Mouse (Mus musculus) natural killer cell, adult 2 months (primary cell): ENCODE results near the gene Utrn.

Experiments
- DNase-seq, 2 experiments: peaks; one replicate each; pipeline ENCODE4 v3.0.0; 2022; ENCODE audit warnings: low spot score in 2 of 2

Gene Utrn

DNA sequence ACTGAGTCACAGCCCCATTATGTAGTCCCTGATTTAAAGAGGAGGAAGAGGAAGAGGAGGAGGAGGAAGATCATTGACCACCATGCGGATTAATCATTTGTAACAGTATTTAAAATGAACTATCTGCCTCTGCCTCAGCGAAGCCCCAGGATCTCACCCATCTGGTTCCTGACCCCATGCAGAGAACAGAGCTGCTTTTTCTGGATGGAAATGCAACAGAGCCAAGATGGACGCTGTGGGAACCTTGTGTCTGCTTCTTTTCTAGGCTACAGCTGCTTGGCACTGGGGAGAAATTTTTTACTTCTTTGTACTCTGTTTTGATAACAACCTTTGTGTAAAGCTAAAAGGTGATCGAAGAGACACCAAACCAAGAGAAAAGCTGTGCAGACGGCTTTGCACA, 137.7 kb downstream of the Utrn start:
- DNase-seq: no peak

DNA sequence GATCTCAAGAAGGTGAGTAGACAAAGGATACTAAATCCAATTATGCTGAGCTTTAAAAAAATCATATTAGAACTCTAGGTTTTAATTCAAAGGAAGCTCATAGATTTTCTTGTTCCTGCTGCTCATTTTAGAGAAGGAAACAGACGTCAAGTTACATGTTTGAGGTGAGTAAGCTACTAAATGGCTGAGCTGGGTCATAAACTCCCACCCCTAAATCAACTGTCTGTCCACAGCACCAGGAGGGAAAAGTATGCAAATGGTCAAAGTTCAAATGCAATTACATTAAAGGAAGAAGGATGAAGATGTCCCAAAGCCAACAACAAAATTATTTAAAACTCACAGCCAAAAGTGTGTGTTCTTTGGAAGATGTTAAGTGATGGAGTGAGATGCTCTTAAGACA, 139.5 kb downstream of the Utrn start:
- DNase-seq: no peak

DNA sequence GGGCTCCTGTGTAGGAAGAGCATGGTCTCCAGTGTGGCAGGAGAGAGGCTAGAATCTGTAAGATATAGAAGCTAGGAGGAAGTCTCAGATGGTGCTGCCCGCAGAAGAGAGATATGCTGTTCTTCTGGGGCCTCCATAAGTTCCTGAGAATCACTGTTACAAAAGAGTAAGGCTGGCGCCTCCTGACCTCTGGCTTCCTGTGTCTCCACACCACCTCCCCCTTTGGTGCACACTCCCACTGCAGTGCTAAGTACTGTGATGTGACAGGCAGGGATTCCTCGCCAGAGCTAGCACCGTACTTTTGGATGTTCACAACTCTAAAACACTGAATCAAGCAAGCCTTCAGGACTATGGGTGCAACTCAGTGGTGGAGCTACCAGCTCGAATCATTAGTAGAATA, 140.1 kb downstream of the Utrn start:
- no peak for DNase-seq

DNA sequence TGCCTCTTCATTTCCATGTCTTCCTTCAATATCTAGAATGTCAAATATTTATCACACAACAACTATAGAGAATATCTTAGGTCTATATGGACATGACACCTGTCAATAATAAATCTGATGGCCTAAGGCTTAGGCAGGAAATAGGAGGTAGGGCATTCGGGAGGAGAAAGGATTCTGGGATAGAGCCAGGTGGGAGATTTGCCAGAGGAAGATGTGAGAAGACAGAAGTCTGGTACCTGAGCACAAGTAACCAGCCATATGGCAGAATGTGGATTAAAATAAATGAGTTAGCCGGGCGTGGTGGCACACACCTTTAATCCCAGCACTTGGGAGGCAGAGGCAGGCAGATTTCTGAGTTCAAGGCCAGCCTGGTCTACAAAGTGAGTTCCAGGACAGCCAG, 141.3 kb downstream of the Utrn start:
- no peak for DNase-seq

DNA sequence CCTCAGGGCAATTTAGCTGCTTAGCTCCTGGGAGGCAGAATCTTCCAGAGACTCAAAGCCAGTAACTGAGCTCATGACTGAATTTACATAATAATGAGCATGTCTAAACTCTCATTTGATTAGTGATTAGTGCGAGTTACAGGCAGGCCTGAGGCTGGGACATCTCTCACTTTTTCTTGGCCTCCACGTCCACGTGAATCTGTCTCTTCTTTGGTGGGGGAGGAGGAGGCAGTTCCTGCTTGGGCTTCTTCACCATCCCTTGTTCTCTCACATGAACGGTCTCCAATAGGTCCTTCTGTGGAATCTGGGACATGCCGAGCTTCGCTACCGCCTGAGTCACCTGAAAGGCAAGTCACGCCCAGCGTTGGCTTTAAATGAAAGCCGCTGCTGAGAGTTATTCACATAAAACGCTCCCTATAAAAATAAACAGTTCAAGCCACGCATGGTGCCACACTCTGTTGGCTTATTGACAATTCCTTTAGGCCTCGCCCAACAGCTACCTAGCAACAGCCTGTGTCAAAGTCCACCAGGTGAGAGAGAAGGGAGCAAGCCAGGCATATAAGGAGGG, 143.0 kb downstream of the Utrn start:
- DNase-seq: no peak

DNA sequence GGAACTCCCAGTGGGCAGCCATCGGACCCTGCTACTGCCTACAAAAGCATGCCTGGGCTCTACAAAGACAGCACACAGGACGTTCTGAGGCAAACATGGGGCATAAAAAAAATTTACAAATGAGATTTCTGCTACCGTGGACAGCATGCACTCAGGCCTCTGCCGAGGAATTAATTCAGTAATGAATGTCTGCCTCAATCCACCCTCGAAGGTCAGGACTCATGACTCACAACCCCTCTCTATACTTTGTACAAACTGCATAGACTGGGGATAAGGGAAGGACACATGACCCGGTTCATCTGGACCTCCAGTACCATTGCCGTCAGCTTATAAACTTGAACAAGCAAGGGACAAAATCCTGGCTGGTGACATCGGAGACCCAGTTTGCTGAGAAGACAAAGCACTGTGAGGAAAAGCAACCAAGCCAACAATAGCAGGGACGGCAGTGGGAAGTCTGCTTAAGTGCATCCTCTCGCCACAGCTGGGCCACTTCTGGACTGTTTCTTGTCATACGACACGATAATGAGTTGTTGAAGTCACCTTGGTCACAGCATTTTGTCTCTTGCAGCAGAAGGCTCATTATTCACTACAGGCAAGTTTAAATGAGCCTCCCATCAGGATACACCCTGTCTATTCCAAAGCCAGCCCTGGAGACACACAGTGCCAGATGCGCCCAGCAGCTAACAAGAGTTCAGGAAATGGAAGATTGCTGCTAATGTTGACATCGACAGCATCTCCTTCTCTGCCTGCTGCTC, 144.7 kb downstream of the Utrn start:
- no peak for DNase-seq

DNA sequence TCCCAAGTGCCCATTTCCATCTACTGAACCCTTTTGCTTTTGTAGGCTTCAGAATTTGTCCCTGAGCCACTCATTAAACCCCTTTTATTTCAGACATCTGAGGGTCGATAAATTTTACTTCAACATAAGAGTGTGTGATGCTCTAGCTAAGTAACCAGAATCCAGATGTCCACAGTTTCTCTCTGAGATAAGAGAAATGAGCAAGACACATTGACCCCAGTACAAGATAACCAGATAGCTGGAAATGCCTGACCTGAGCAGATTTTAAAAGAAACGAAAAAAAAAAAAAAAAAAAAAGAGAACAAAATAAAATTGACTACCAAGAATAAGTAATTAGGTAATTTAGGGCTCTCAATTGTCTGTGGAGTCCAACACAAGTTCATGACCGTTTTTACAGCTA, 145.9 kb downstream of the Utrn start:
- no peak for DNase-seq

DNA sequence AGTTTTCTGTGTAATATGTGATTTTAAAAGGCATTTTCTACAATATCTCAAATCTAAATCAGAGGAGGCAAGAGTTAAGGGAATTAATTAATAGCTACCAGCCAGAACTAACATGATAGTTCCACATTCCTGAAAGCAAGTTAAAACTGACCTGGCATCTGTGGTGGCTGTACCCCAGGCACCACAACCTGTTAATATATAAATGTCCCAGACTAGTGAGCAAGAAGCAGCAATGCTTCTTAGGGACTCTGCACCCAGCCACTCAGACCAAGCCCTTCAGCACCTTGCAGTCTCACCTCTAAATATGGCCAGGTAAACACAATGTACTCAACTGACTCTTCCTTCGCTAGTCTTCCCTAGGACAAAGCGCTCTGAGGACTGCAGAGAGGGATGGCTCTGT, 147.1 kb downstream of the Utrn start:
- no peak for DNase-seq

DNA sequence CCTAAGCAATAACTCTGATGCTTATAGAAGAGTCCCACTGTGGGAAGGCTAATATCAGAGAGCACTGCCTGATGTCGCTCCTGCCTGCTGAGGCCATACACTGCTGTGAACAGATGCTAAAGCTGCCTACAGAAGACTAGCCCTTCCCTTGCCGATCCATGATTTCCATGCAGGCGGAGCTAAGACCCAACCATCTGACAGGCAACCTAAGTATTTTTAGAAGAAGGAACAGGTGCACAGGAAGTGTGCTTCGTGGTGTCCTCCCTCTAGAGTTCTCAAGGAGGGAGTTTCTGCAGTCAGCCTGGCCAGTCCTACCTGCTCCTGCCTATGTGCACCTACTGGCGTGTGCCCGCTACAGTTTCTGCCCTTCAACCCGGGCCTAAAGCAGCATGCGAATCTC, 150.8 kb downstream of the Utrn start:
- DNase-seq: no peak

DNA sequence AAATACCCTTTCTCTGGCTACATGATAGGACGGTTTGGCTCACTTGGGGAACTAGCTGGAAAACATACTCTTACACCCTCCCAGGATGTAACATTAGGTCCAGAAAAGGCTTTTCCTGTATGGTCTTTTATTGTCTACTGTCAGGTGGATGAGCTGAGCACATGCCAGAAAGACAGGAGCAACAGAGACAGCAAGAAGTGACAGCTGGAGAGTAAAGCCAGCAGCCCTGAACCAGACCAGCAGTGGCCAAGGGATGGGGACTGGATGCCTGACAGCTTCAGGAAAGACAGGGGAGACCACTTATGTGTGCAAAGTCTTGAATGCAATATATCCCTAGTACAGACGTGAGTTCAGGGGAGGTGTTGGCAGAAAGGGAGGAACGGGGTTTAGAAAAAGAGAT, 151.8 kb downstream of the Utrn start:
- DNase-seq: no peak

DNA sequence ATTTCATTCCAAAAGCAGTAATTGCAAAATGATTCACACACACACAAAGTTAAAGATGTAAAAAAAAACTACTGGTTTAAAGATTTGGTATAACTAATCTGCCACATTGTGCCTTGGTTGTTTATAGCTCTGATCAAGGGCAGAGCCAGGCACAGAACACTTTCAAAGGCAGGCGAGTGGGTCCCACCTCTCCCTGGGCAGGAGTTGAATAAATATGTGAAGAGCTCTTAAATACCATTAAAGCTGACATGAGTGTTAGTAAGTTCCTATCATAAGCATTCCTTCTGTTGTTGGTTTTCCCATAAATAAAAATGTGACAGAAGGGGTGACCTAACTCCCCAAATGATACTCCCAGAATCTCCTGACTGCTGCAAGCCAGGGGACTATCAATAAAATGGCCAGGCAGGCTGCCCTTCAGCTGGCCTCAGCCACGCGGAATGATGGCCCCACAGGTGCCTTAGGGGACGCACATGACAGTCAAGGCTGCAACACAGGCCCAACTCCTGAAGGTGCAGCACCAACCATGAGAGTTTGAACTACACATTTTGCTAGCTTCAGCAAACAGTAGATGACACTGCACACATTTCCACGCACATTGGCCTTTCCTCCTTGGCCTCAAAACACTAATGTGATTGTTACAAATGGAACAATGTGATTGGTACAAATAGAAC, 152.4 kb downstream of the Utrn start:
- no peak for DNase-seq

DNA sequence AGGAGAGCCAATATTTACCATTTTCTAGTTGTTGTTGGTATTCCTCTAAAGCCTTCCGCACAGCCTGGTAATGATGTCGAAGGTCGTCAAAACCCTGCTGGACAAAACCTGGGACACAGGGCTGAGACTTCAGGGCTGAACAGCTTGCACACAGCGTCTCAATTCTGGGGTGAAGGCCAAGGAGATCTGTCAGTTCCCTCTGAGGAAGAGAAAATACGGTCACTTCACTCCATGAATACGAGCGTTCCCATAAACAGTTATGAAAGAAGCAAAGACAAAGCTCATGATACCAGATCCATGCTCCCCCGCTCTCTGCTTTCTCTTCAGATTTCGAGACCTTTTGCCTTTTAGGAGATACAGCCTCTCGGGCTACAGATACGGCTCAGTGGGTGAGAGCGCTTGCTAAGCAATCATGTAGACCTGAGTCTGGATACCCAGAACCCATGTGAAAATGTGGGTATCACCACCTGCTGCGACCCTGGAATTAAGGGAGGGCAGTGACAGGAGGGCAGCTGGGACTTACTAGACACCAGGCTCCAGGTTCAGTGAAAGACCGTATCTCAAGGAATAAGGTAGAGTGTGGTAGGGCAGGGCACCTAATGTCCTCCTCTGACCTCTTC, 155.8 kb downstream of the Utrn start:
- no peak for DNase-seq

DNA sequence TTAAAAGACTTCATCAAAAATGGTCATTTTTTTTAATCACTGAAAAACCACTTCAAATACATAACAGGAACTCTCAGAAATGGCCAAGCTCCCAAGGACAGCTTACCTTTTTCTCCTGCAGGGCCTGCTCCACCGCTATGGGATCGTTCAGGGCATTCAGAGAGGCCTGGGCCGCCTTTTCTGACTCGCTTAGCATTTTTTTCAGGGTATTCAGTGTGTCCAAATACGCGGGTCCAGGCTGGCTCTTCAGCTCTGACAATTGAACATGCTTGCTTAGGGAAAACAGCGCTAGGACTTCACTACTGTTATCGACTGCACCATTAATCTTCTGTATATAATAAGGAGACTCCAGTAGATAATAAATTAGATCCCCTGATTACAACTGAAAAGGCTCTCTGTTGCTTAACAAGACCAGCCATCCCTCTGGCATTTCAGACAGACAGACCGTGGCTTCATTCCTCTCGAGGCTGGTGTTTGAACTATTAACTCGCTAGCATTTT, 157.8 kb downstream of the Utrn start:
- DNase-seq: no peak

DNA sequence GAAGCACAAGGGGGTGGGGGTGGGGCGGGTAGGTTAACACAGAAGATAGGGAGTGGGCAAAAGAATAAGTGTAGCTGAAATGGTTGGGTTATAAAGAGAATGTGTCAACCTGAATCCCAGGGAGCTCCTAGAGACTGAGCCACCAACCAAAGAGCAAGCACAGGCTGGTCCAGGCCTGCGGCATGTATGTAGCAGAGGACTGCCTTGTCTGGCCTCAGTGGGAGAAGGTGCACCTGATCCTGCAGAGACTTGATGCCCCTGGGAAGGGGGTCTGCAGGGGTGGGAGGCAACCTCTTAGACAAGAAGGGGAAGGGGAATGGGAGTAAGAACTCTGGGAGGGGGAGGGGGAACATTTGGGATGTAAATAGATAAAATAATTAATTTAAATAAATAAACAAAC, 162.6 kb downstream of the Utrn start:
- DNase-seq: no peak

DNA sequence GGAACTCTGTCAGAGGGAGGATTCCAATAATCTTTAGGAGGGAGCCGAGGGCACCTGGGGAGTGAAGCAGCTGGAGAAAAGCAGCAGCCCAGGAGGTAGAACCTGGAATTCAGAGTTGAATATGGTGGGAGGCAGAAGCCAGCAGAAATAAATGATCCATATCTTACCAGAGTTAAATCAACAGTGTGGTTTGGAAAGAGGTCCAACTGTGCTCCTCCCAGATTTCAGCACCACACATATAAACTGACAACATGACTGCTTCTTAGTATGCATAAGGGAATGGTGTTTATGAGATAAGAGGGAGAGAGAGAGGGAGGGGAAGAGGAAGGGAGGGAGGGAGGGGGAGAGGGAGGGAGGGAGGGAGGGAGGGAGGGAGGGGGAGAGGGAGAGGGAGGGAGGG, 163.2 kb downstream of the Utrn start:
- no peak for DNase-seq

DNA sequence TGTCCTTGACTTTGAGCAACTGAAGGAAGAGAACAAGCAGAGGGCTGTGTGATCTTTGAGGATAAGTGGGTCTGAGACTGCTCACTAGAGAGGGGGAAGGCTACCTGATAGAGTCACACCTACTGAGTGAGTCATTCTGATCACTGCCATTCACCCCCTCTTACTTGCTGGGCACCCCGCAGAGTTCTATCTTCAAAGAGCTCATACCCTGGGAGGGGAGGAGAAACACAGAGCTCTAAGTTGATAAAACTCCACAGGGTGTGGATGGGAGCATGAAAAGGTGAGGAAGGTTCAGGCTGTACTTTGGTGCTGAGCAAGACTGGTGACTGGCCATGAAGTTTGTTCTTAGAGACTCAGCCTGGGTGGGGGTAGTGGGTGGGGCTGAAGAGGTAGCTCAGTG, 164.9 kb downstream of the Utrn start:
- no peak for DNase-seq

DNA sequence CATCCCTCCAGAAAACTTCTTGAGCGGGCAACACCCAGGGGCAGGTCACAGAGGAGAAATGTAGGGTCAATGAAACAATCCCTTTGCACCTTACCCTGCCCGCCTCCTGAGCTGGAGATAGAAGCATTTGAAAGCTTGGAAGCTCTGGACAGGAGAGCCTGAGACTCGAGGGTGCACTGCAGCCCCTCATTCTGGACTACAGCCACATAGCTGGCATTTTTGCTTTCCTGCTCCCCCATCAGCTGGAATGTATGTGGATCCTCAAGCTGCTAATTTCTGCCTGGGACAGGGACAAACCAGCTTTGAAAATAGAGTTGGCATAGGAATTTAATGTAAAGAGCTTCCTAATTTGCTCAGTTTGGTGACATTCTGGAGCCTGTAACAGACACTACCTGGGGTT, 165.6 kb downstream of the Utrn start:
- DNase-seq: no peak

DNA sequence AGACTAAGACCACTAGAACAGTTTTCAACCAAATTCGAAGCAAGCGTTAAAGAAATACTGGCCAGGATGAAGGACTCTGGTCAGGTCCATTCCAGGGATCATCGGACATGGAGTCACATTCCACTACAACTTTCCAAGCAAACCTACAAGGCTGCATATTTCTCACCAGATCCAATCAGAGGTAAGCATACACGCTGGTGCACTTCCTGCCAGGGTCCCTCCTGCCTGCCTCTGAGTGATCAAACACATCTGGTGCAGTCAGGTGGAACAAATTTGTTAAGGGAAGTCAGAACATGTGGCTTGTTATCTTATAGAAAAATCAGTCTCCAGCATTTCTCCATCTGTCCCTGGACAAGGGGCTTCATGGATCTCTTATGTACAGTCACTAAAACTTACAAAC, 167.0 kb downstream of the Utrn start:
- no peak for DNase-seq

DNA sequence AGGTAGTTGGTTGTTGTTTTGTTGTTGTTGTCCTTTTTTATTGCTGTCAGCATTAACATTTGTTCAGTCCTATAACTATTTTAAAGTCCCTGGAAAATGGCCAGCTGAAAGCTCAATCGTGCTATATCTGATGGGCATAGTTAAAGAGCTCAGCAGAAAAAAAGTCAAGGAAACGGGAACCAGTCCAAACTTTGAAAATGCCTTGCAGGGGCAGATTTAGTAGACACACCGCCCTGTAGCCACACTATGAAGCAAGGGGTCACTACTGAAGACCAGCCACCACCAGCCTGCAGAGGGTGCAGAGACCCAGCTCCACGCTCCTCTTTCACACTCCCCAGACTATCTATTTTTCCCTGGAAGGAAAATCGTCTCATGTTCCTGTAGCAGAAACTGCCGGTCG, 167.5 kb downstream of the Utrn start:
- DNase-seq: no peak

DNA sequence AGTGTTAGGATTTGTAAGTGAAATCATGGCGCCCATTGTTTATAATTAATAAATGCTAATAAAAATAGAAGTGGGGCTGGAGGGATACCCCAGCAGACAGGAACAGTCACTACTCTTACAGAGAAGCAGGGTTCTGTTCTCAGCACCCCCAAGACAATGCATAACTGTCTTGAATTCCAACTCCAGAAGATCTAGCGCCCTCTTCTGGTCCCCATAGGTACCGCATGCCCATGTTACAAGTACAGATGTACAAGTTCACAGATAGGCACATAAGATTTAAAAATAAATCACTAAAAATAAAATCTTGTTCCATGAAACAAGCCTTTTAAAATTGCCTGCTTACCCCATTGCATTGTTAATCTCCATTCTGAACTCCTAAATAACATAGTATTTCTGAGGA, 168.6 kb downstream of the Utrn start:
- peak in 1 of 2 experiments; percentile 11 for DNase-seq

DNA sequence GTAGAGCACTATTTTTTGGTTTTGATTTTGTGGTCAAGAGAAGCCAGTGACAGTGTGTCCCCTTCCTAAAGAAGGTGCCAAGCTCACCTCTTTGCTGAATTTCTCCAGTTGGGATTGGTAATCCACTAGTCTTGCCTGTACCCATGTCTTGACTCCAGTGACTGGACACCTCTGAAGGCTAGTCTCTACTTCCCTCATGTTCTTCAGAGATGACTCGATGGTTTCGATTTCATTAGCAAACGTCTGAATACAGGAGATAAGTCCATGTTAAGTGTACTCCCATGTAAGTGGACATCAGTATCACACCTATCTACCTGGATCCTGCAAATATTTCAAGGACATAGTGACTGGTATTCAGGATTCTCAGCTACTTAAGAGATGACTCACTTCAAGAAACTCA, 171.3 kb downstream of the Utrn start:
- no peak for DNase-seq

DNA sequence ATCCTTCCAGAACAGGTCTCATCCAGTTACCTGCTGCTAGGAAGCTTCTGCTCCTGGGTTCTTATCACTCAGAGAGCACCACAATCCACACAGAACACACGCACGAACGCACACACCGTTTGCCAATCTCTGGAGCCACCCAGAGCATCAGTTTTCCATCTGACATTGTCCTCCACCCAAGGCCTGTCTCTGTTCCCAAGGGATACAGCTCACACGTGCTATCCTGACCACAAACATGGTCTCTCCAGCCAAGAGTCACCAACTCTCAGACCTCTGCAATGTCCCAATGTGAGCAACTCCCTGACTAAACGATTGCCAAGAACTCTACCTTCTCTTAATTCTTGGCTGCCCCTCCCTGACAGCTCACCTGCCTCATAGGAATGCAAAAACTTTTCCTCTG, 172.5 kb downstream of the Utrn start:
- no peak for DNase-seq

DNA sequence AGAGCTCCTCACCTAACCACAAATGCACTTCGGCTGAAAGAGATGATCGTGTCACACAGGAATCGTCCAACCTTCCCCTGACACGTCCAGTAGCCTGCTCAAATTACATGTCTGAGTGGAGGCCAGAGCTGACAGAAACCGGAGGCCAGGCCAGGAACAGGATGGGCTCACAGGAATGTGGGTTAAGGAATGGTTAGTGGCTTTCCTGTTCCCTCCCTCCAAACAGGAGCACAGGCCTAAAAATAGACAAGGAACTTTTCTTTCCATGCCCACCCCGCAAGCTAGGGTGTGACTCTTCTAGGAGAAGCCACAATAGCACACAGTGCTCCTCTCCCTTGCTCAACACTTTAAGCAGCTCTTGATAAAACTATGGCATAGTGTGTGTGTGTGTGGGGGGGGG, 174.4 kb downstream of the Utrn start:
- DNase-seq: no peak
